Mouse (Mus musculus) kidney, postnatal 0 days (tissue): Measurements from ENCODE around the gene Sbds. TPM values are rescaled to one million over a fixed set of nuclear protein-coding genes. Genes with fewer than 3 reads are reported as not detected.

Experiments
- ATAC-seq: fragments of 200-750 bp; cut with Nextera tagmentation; replicated peaks from 2 replicates; pipeline ENCODE4 v1.8.0; 2017; ENCODE audit warnings: low read depth, moderate number of reproducible peaks, moderate TSS enrichment, moderate library complexity; ENCODE audit not compliant: low FRiP score
- DNase-seq: peaks from one replicate; pipeline ENCODE4 v3.0.0-alpha.2; 2016; ENCODE audit warnings: low spot score
- H3K27ac ChIP-seq: fragments of 300-500 bp; sonication (generic); 2 replicates; pipeline ENCODE4 v1.5.1; 2014; ENCODE audit warnings: mild to moderate bottlenecking
- H3K27me3 ChIP-seq: fragments of 300-500 bp; sonication (generic); 2 replicates; pipeline ENCODE4 v1.6.1; 2014; ENCODE audit warnings: low read length, mixed read lengths; ENCODE audit not compliant: insufficient read depth
- H3K36me3 ChIP-seq: fragments of 300-500 bp; sonication (generic); 2 replicates; pipeline ENCODE4 v1.6.1; 2014; ENCODE audit warnings: low read length, mixed read lengths; ENCODE audit not compliant: insufficient read depth
- H3K4me1 ChIP-seq: fragments of 300-500 bp; sonication (generic); replicated peaks from 2 replicates; pipeline ENCODE4 v1.6.1; 2014; ENCODE audit warnings: antibody characterized with exemption, low read length, mixed read lengths; ENCODE audit not compliant: insufficient read depth
- H3K4me2 ChIP-seq: fragments of 300-500 bp; sonication (generic); 2 replicates; pipeline ENCODE4 v1.6.1; 2014; ENCODE audit warnings: mild to moderate bottlenecking, low read length, moderate library complexity, mixed read lengths
- H3K4me3 ChIP-seq: fragments of 300-500 bp; sonication (generic); replicated peaks from 2 replicates; pipeline ENCODE4 v1.5.1; 2014; ENCODE audit warnings: low read depth, low read length
- H3K9ac ChIP-seq: fragments of 300-500 bp; sonication (generic); 2 replicates; pipeline ENCODE4 v1.6.1; 2014; ENCODE audit warnings: low read depth, low read length
- H3K9me3 ChIP-seq: fragments of 300-500 bp; sonication (generic); replicated peaks from 2 replicates; pipeline ENCODE4 v1.6.1; 2016; ENCODE audit warnings: low read length, inconsistent platforms, mixed read lengths
- CTCF ChIP-seq: IDR thresholded peaks from 2 replicates; pipeline ENCODE4 v1.5.1; 2016; ENCODE audit warnings: antibody characterized with exemption, low read depth, mild to moderate bottlenecking, moderate library complexity
- WGBS: fragments of 180-500 bp; shearing (Covaris S2); extraction: QIAGEN DNeasy Blood & Tissue Kit; methylation state at CpG from one replicate; pipeline ENCODE4 v1.1.7; 2014; 5-methylcytosine and 5-hydroxymethylcytosine counted together
- polyA plus RNA-seq: library from polyadenylated mRNA; unstranded; fragments of >200 nt; fragmentation: Nextera tagmentation; extraction: Ambion mirVana; gene quantifications from 2 replicates; pipeline ENCODE4 v1.2.1, GENCODE M21; 2015

Sbds gene
- polyA plus RNA-seq, 1 experiment from 2014 or later, result 78.5 TPM

DNA sequence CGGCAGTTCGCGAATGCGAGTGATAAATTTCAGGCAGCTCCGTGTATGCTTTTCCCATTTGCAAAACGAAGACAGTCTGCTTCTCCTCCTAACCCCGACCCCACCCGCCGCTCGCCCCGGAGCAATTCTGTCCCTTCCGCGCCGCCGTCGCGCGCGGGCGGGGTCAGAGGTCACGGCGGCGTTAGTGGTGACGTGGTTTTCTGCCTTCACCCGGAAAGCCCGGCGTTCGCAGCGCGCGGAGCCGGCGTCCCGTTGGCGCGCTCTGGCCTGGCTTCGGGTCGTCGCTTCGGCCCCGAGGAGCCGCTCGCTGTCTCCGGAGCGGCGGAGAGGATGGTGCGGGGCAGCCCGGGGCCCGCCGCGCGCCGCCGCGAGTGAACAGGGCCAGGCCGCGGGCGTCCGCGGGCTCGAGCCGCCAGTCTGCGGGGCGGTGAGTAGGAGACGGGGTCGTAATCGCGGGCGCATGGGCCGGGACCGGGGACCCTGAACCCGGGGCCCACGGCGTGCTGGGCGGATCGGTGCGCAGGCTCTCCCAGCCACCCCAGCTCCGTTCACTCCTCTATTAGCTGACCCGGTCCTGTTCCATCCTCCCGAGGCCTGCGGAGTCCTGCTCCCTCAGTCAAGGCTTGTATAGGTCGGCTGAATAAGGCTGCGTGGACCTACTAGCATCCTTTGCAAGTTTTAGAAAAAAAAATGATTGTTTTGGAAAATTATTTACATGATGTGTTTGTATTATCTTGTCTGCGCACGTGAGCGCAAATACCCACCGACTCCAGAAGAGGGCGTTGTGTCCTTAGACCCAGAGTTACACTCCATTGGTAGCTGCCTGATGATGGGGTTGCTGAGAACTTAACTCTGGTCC, 33.0 kb downstream of the Sbds start:
- H3K4me1 ChIP-seq, result peaks cover 10% of the 10 kb centered on the region
- ATAC-seq (peak; percentile 82), DNase-seq (peak; percentile 91)
- TF ChIP-seq CTCF, result peak; percentile 58
- peak overlapping the region; percentile 69 for H3K4me2 ChIP-seq
- H3K27me3 ChIP-seq, result no peaks in the 10 kb centered on the region
- H3K36me3 ChIP-seq, result no peaks in the 10 kb centered on the region
- H3K9ac ChIP-seq, result peak overlapping the region; percentile 95
- H3K4me3 ChIP-seq, result peak overlapping the region; percentile 98
- peak overlapping the region; percentile 86 for H3K27ac ChIP-seq
- WGBS, result under 1% methylated on average over 85 of the region's 88 CpGs
- H3K9me3 ChIP-seq, result no peaks in the 10 kb centered on the region

DNA sequence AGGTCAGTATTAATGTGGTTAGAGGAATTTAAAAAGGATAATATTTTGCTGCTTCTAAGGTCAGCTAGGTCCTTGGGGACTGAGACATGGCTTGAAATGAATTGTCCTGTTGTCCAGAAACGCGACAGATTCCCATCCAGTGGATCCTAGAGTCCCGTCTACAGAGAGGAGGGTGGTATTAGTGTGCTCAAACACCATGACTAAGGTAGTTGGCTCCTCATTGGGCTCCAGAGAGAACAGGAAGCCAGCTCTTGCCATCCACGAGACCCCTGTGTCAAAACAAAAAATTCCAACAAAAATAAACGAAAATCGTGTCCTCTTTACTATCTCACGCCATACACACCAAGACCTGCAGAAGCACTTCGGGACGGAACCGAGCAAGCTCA, 33.6 kb downstream of the Sbds start:
- peak; percentile 51 for DNase-seq
- H3K9ac ChIP-seq, result peak overlapping the region; percentile 95
- H3K9me3 ChIP-seq, result no peaks in the 10 kb centered on the region
- no peaks in the 10 kb centered on the region for H3K27me3 ChIP-seq
- TF ChIP-seq CTCF, result no peak
- no peaks in the 10 kb centered on the region for H3K36me3 ChIP-seq
- H3K4me3 ChIP-seq, result peak overlapping the region; percentile 98
- WGBS, result 0% methylated on average over 10 of the region's 10 CpGs
- H3K4me1 ChIP-seq, result peaks cover 10% of the 10 kb centered on the region
- ATAC-seq, result peak; percentile 52
- H3K27ac ChIP-seq, result peak overlapping the region; percentile 86
- peak overlapping the region; percentile 69 for H3K4me2 ChIP-seq

DNA sequence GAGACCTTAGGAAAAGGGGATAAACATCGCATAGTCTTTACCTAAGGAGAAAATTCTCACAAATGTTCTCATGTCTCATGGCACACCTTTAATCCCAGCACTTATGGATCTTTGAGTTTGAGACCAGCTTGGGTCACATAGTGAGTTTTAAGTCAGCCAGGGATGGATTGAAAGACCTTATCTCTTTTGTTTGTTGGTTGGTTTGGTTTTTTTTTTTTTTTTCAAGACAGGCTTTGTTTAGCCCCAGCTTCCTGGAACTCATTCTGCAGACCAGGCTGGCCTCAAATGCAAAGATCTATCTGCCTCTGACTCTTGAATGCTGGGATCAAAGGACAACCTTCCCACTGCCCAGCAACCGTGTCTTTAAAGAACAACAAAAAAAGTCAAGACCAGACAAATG, 34.0 kb downstream of the Sbds start:
- H3K9ac ChIP-seq, result peak overlapping the region; percentile 95; the same call in 1 of the 2 replicates
- TF ChIP-seq CTCF, result no peak
- H3K9me3 ChIP-seq, result no peaks in the 10 kb centered on the region
- peak overlapping the region; percentile 69 for H3K4me2 ChIP-seq
- DNase-seq (no peak), ATAC-seq (no peak)
- H3K27me3 ChIP-seq, result no peaks in the 10 kb centered on the region
- H3K36me3 ChIP-seq, result no peaks in the 10 kb centered on the region
- peak overlapping the region; percentile 98 for H3K4me3 ChIP-seq
- peak overlapping the region; percentile 86 for H3K27ac ChIP-seq
- H3K4me1 ChIP-seq, result peaks cover 10% of the 10 kb centered on the region; the same call in 1 of the 2 replicates
- 45% methylated on average over 2 of the region's 2 CpGs for WGBS

DNA sequence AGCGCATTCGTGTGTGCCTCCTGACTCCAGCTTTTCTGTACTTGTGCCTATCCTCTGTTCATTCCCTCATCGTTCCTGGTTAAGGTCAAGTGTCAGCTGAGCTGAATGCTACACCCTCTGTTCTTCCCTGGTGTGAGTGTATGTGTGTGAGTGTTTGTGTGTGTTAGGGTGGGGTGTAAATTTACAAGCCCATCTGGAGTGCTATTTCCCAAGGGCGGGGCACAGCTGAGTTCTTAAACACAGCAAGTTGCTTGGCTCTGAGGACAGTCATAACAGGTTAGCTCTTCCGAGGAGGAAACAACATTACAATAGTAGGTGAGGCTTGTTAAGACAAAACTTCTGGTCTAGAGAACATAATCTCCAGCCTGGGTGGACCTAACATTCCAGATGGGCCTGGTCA, 37.0 kb downstream of the Sbds start:
- Histone ChIP-seq H3K9me3 (no peaks in the 10 kb centered on the region), H3K27ac (no peak overlapping the region), H3K4me3 (no peak overlapping the region), H3K36me3 (no peaks in the 10 kb centered on the region), H3K4me2 (no peak overlapping the region), H3K9ac (no peak overlapping the region), H3K4me1 (peaks cover 4% of the 10 kb centered on the region; the same call in 1 of the 2 replicates), H3K27me3 (no peaks in the 10 kb centered on the region)
- DNase-seq (no peak), ATAC-seq (no peak)
- WGBS, result 92% methylated on average over 5 of the region's 5 CpGs
- no peak for TF ChIP-seq CTCF

DNA sequence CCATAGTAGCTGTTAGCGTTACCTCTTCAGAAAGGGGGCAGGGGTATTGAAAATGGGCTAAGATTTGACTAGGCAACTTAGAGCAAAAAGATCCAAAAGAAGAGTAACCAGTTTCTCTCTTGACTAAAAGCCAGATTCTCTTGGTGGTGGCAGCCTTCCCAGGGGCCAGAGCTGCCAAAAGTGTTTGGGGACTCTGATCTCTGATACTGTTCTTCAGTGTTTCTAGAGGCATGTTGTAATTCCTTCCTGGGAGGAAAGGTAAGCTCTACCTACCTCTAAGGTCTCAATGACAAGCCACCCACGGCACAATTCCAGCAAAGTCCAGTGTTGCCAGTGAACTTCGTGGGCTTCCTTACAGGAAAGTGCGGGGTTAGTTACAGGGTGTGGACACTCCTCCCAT, 37.9 kb downstream of the Sbds start:
- Histone ChIP-seq H3K36me3 (no peaks in the 10 kb centered on the region), H3K9ac (no peak overlapping the region), H3K4me1 (no peaks in the 10 kb centered on the region), H3K27me3 (no peaks in the 10 kb centered on the region), H3K27ac (no peak overlapping the region), H3K4me2 (no peak overlapping the region), H3K4me3 (no peak overlapping the region), H3K9me3 (no peaks in the 10 kb centered on the region)
- TF ChIP-seq CTCF, result no peak
- 89% methylated on average over 4 of the region's 4 CpGs for WGBS
- DNase-seq, result no peak
- no peak for ATAC-seq

DNA sequence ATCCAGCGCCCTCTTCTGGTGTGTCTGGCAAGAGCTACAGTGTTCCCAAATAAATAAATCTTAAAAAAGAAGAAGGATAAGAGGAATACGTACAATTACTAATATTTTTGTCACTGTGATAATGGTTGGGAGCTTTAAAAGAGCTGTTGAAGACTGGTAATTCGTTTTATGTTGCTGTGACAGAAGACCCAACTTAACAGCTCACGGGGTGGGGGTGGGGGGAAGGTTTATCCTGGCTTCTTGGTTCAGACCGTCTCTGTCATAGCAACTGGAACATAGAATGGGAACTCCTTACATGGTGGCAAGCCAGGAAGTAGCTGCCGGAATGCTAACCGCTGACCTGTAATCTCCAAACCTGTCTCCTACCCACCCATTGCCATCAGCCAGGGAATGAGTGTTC, 38.5 kb downstream of the Sbds start, which contains the start of gene Tmem248:
TSS of gene Tmem248 (plus strand) at position 301 of the 400 bp plus-strand sequence.
- H3K4me2 ChIP-seq, result no peak within 1 kb of the TSS
- H3K4me3 ChIP-seq, result no peak within 1 kb of the TSS
- ATAC-seq (no peak), DNase-seq (no peak)
- peaks cover 5% of the 10 kb centered on the region; the same call in 1 of the 2 replicates for H3K36me3 ChIP-seq
- no peaks in the 10 kb centered on the region for H3K9me3 ChIP-seq
- no peak within 1 kb of the TSS for H3K27ac ChIP-seq
- no peaks in the 10 kb centered on the region for H3K27me3 ChIP-seq
- WGBS, result 87% methylated on average over 7 of the region's 7 CpGs
- no peaks in the 10 kb centered on the region for H3K4me1 ChIP-seq
- peak; percentile 7; the same call in 1 of the 2 replicates for TF ChIP-seq CTCF
- H3K9ac ChIP-seq, result no peak within 1 kb of the TSS
